Mouse (Mus musculus) bone marrow, adult 2 months (tissue): ENCODE measurements around the gene Hdhd3.

Experiments
- CTCF ChIP-seq: fragments of 200-500 bp; IDR thresholded peaks from 2 replicates; pipeline ENCODE4 v1.5.1; 2011; ENCODE audit warnings: low read length, control low read depth; ENCODE audit not compliant: control insufficient read depth, insufficient read depth
- POLR2A ChIP-seq: fragments of 200-500 bp; IDR thresholded peaks from 2 replicates; pipeline ENCODE4 v1.6.1; 2011; ENCODE audit warnings: low read depth, mild to moderate bottlenecking, control low read depth, low read length, borderline replicate concordance; ENCODE audit not compliant: control insufficient read depth

DNA sequence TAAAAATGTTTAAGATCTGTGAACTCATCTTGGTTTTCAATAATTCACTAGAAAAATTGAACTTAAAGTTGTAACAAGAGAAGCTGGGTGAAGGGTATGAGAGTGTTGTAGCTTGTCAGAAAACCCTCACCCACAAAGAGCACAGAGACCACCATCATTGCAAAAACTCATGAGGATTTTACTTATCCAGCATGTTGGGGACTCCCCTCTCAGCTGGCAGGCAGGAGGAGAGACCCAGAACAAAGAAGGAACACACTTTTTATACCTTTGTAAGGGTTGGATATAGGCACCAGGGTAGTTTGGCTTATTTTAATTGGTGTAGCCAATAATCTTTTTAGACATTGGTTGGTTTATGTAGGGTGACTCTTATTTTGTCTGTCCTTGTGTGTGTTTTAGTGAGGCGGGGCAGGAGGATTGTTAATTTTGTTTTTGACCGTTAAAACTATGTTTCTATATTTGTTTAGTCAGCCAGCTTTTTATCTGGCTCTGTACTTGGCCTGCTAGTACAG is 17.7 kb upstream of the Hdhd3 start:
- TF ChIP-seq CTCF (no peak), POLR2A (no peak)
